Comparison of ENCODE assay signal across 23 mouse cellular contexts in the genomic region with DNA sequence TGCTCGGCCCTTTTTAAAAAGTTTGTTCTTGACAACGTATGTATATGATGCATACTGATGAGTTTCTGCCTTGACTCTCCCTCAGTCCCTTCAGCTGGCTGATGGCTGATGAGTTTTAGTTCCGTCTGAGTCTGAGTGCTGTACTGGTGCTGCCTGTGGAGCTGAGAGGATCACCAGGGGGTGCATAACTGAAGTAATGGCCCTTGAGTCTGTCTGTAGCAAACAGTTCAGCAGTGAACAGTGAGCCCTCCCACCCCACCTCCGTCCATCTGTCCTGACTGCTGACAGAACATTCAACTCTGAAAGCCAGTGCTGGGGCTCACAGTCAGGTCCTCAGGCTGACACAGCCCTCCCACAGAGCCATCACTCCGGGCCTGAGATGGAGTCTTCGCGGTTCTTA.
"Had no signal": no experiment of that assay in that cellular context is flagged by ENCODE, and none has a peak within 500 bp of the region (broad histone marks: within the 10 kb centered on the region; RNA-seq: fewer than 3 reads in every experiment).

No protein-coding gene starts in this region.

- H3K4me1 ChIP-seq: heart, embryonic 13.5 days; heart, embryonic 15.5 days; hindbrain, embryonic 10.5 days; hindbrain, embryonic 12.5 days; limb, embryonic 13.5 days; limb, embryonic 15.5 days; liver, embryonic 12.5 days had no signal

- H3K27ac ChIP-seq: gastrocnemius, adult 2 months; heart, adult 2 months; heart, embryonic 13.5 days; heart, embryonic 15.5 days; hindbrain, embryonic 10.5 days; hindbrain, embryonic 12.5 days; hindbrain, embryonic 14.5 days; intestine, embryonic 15.5 days; limb, embryonic 13.5 days; limb, embryonic 15.5 days; liver, embryonic 12.5 days; liver, embryonic 14.5 days had no signal

- H3K4me3 ChIP-seq: gastrocnemius, adult 2 months; heart, adult 2 months; heart, embryonic 13.5 days; heart, embryonic 15.5 days; hindbrain, embryonic 10.5 days; hindbrain, embryonic 12.5 days; intestine, embryonic 15.5 days; limb, embryonic 13.5 days; limb, embryonic 15.5 days; liver, embryonic 12.5 days had no signal

- H3K27me3 ChIP-seq: heart, embryonic 13.5 days; heart, embryonic 15.5 days; hindbrain, embryonic 12.5 days; intestine, embryonic 15.5 days; limb, embryonic 13.5 days; limb, embryonic 15.5 days; liver, embryonic 12.5 days had no signal

- DNase-seq: gastrocnemius, adult 2 months; gastrocnemius, postnatal 10 days; gastrocnemius, postnatal 25 days; heart, adult 2 months; heart, postnatal 4 days; kidney, adult 18-20 months; kidney, adult 8-10 months; kidney, postnatal 10 days; kidney, postnatal 25 days; kidney, postnatal 4 days; layer of hippocampus, adult 9-11 months; layer of hippocampus, postnatal 36 days; left cerebral cortex, postnatal 4 days had no signal

- H3K9me3 ChIP-seq: heart, embryonic 13.5 days; heart, embryonic 15.5 days; hindbrain, embryonic 10.5 days; hindbrain, embryonic 12.5 days; intestine, embryonic 15.5 days; limb, embryonic 13.5 days; limb, embryonic 15.5 days; liver, embryonic 12.5 days had no signal

- H3K9ac ChIP-seq: heart, embryonic 13.5 days; heart, embryonic 15.5 days; hindbrain, embryonic 12.5 days; hindbrain, embryonic 14.5 days; intestine, embryonic 15.5 days; limb, embryonic 13.5 days; limb, embryonic 15.5 days; liver, embryonic 12.5 days; liver, embryonic 14.5 days had no signal
